Mouse (Mus musculus): Measurements from ENCODE around the gene Gle1. TPM values are rescaled to one million over a fixed set of nuclear protein-coding genes. Genes with fewer than 3 reads are reported as not detected.

Gle1 gene
- 79.3 TPM for polyA plus RNA-seq (2017; shearing (Covaris generic))

DNA sequence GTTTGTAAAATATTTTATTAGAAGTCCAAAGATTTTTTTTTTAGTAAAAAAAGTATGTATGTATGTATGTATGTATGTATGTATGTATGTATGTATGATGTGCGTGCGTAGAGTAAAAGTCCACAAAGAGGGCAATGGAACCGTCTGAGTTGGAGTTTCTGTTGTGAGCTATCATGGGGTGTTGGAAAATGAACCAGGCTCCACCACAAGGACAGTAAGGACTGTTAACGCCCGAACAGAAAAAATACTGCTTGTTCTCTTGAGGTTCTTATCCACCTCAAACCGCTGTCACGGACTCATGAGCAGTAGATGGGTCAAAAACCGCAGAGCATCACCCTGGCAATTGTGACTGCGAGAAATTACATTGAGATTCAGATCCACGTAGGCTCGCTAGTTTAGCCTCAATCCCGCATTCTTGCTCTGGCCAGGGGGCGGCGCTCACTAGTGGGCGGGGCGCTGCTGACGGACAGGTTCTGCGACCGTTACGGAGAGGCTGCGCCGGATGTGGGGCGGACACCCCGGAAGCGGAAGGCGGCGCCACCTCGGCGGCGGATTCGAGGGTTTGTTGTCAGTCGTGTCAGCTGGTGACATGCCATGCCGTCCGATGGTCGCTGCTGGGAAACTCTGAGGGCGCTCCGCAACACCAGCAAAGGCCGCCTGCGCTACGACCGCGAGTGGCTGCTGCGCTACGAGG lies at the start of gene Gle1:
Gene Gle1 (plus strand): TSS at position 521 of the 694 bp plus-strand sequence.

DNA sequence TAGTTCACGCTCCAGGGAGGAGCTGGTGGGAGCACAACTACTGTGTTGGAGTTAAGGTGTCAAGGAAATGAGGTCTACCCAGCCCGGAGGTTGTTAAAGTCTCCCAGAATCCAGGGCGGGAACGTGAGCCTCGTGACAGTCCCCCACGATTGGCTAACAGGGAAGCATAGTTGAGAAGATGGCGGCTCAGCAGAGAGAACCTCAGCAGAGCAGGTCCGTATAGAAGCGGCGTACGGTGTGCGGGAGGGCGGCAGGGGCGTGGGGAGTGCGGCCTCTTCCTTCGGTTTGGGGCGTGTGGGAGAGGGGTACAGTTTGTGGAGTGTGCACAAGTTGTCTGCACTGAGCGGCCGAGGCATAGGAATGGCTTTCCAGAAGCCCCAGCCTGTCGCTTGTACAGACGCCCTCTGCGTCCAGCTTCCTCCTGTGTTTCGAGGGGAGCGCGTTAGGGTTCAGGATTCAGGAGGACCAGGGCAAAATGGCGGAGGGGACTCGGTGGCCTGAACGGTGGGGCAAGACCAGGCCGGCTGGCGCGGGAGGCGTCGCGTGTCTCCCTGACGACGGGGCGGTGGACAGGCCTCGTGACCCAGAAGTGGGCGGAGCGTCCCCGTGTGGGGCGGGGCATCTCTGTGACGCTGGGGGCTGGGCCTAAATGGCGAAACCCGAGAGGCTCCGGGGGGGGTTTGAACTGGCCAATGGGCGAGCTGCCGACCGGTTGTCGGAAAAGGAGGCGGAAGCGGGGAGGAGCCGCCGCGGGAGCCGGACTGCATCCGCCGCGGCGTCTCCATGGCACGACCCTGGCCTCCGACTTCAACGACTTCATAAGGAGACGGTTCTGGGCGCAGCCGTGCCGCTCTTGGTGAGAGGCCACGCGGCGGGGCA lies 45.9 kb upstream of the Gle1 start, which contains the start of gene Odf2:
Gene Odf2 (plus strand): TSS at position 156 of the 879 bp plus-strand sequence.

DNA sequence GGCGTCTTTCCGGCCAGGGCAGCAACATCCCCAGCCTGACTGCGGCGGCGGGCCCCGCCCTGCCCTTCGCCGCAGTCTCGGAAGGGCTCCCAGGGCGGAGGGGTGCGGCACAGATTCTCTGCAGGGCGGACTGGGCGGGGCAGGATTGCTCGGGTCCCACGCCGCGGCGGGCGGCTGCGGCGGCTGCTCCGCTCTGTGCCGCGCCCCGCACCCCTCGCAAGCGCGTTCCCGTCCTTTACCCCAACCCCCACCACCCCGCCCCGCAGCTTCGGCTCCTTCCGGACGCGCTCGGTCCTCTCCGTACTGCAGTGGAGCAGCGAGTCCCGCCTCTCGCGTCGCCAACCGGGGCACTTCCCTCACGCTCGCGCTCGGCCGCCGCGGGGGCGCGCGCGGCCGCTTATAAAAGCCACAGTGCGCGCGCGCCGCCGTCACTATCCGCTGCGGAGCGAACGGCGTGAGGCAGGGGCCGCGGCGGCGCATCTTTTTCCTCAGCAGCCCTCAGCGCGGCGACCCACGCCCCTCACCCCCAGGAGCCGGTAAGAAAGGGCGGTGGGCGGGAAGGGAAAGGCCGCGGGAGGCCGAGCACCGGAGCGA lies 30.1 kb downstream of the Gle1 start, which contains the start of gene Sptan1:
Gene Sptan1 (plus strand): TSS at position 311 of the 594 bp plus-strand sequence.

Other genes with a start within 250 kb of the Gle1 start
- not detected for gene Gm13420, start 183.7 kb upstream of the Gle1 start, polyA plus RNA-seq (2017; shearing (Covaris generic))
- gene Gm13547, start 176.1 kb upstream of the Gle1 start, polyA plus RNA-seq (2017; shearing (Covaris generic)): not detected
- 9.7 TPM for gene Coq4, start 147.9 kb upstream of the Gle1 start, polyA plus RNA-seq (2017; shearing (Covaris generic))
- gene Trub2, start 146.9 kb upstream of the Gle1 start, polyA plus RNA-seq (2017; shearing (Covaris generic)): 42.3 TPM
- gene Slc27a4, start 132.8 kb upstream of the Gle1 start, polyA plus RNA-seq (2017; shearing (Covaris generic)): 2.3 TPM
- 25.6 TPM for gene Urm1, start 115.4 kb upstream of the Gle1 start, polyA plus RNA-seq (2017; shearing (Covaris generic))
- 0.66 TPM for gene Cercam, start 66.3 kb upstream of the Gle1 start, polyA plus RNA-seq (2017; shearing (Covaris generic))
- gene Odf2, start 46.2 kb upstream of the Gle1 start, polyA plus RNA-seq (2017; shearing (Covaris generic)): 84.6 TPM
- gene Sptan1, start 30.1 kb downstream of the Gle1 start, polyA plus RNA-seq (2017; shearing (Covaris generic)): 126 TPM
- 1.1 TPM for gene Wdr34, start 113.5 kb downstream of the Gle1 start, polyA plus RNA-seq (2017; shearing (Covaris generic))
- gene Set, start 122.0 kb downstream of the Gle1 start, polyA plus RNA-seq (2017; shearing (Covaris generic)): 121 TPM
- 1.0 TPM for gene Pkn3, start 142.3 kb downstream of the Gle1 start, polyA plus RNA-seq (2017; shearing (Covaris generic))
- gene Zdhhc12, start 158.2 kb downstream of the Gle1 start, polyA plus RNA-seq (2017; shearing (Covaris generic)): 30.9 TPM
- gene Zer1, start 189.2 kb downstream of the Gle1 start, polyA plus RNA-seq (2017; shearing (Covaris generic)): 26.8 TPM
- 10.6 TPM for gene Tbc1d13, start 198.3 kb downstream of the Gle1 start, polyA plus RNA-seq (2017; shearing (Covaris generic))
- 1.6 TPM for gene Endog, start 236.1 kb downstream of the Gle1 start, polyA plus RNA-seq (2017; shearing (Covaris generic))
- 50.1 TPM for gene Spout1, start 243.0 kb downstream of the Gle1 start, polyA plus RNA-seq (2017; shearing (Covaris generic))

All from CD4-positive, CD25-positive, alpha-beta regulatory T cell, adult 9 weeks (primary cell).